Mouse (Mus musculus): ENCODE measurements around the gene Fbxw11.

- TF ChIP-seq CTCF (IDR thresholded peaks at IDR 0.05; ENCODE audit: extremely low read depth, insufficient read length, insufficient replicate concordance, low read depth, low read length) (no peak), POLR2A (IDR thresholded peaks at IDR 0.05; ENCODE audit: low read depth, low read length) (no peak)
Observed at GRCm38 (mm10) chr11:32610616-32611015, 31.9 kb upstream of the Fbxw11 start.

Data from small intestine, adult 2 months (tissue).